Mouse (Mus musculus) heart, postnatal 0 days (tissue): ENCODE data around the gene Pde4dip. TPM values are rescaled to one million over a fixed set of nuclear protein-coding genes. Genes with fewer than 3 reads are reported as not detected.

Experiments used
- ATAC-seq: fragments of 200-750 bp; cut with Nextera tagmentation; 2 replicates; pipeline ENCODE4 v1.8.0; 2017; ENCODE audit warnings: low read depth, moderate number of reproducible peaks, moderate library complexity; ENCODE audit not compliant: insufficient read depth
- DNase-seq: peaks from one replicate; pipeline ENCODE4 v3.0.0-alpha.2; 2016; ENCODE audit warnings: low spot score
- H3K27ac ChIP-seq: fragments of 300-500 bp; sonication (generic); 2 replicates; pipeline ENCODE4 v1.5.1; 2014; ENCODE audit warnings: low read depth, mild to moderate bottlenecking
- H3K27me3 ChIP-seq: fragments of 300-500 bp; sonication (generic); 2 replicates; pipeline ENCODE4 v1.6.1; 2014; ENCODE audit warnings: low read length, mixed read lengths; ENCODE audit not compliant: control insufficient read depth, insufficient read depth
- H3K36me3 ChIP-seq: fragments of 300-500 bp; sonication (generic); replicated peaks from 2 replicates; pipeline ENCODE4 v1.6.1; 2014; ENCODE audit warnings: low read length, mixed read lengths; ENCODE audit not compliant: control insufficient read depth, insufficient read depth
- H3K4me1 ChIP-seq: fragments of 300-500 bp; sonication (generic); 2 replicates; pipeline ENCODE4 v1.6.1; 2014; ENCODE audit warnings: antibody characterized with exemption; ENCODE audit not compliant: control insufficient read depth, insufficient read depth
- H3K4me2 ChIP-seq: fragments of 300-500 bp; sonication (generic); 2 replicates; pipeline ENCODE4 v1.6.1; 2014; ENCODE audit warnings: low read depth, mild to moderate bottlenecking, low read length, moderate library complexity
- H3K4me3 ChIP-seq: fragments of 300-500 bp; sonication (generic); 2 replicates; pipeline ENCODE4 v1.5.1; 2014; ENCODE audit warnings: low read depth, low read length
- H3K9ac ChIP-seq: fragments of 300-500 bp; sonication (generic); replicated peaks from 2 replicates; pipeline ENCODE4 v1.6.1; 2014; ENCODE audit warnings: low read depth, low read length, mixed read lengths
- H3K9me3 ChIP-seq: fragments of 300-500 bp; sonication (generic); replicated peaks from 2 replicates; pipeline ENCODE4 v1.6.1; 2016; ENCODE audit warnings: low read length; ENCODE audit not compliant: control insufficient read depth
- CTCF ChIP-seq: IDR thresholded peaks from 2 replicates; pipeline ENCODE4 v1.5.1; 2016; ENCODE audit warnings: antibody characterized with exemption, control low read depth, low read depth
- EP300 ChIP-seq: IDR thresholded peaks from 2 replicates; pipeline ENCODE4 v1.6.1; 2016; ENCODE audit warnings: antibody characterized with exemption, low read depth
- WGBS: fragments of 180-500 bp; shearing (Covaris S2); extraction: QIAGEN DNeasy Blood & Tissue Kit; methylation state at CpG from one replicate; pipeline ENCODE4 v1.1.7; 2014; 5-methylcytosine and 5-hydroxymethylcytosine counted together
- polyA plus RNA-seq: library from polyadenylated mRNA; unstranded; fragments of >200 nt; fragmentation: Nextera tagmentation; extraction: Ambion mirVana; gene quantifications from 2 replicates; pipeline ENCODE4 v1.2.1, GENCODE M21; 2015
- total RNA-seq: library from RNA; depleted of rRNA; stranded (reverse); fragments of >200 nt; gene quantifications from 2 replicates; pipeline ENCODE4 v1.2.3, GENCODE M21; 2014; ENCODE audit warnings: low replicate concordance

The Pde4dip gene
- total and polyA plus RNA-seq, 2 experiments from 2014 or later = 126 to 498 TPM

DNA sequence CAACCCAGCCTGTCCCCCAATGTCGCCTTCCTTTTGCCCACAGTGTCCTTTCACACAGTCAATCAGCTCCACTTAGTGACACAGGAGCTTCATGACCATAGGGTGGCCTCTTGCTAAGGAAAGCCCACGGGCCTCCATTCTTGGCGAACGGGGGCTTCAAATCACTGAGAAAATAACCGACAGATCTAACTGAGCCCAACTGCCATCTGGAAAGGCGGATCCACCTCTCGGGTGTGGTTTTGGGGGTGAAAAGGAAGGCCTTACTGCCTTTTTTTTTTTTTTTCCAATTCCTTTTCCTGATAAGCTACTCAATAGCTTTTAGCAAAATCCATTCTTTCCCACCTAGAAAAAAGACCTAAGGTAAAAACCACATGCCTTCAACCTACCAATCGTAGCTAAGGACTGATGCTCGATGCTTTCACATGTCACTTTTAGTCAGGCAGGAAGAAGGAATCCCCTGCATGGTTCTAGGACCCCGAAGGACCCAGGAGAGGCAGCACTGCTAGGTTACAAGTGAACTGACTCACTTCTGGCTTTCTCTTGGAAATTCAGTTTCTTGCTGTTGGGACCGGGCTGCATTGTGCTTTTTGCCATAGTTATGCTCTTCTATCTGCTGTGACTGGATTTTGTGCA lies 185.9 kb downstream of the Pde4dip start:
- H3K36me3 ChIP-seq = peaks cover 88% of the 10 kb centered on the region
- 90% methylated on average over 11 of the region's 11 CpGs for WGBS
- no peak for ATAC-seq

DNA sequence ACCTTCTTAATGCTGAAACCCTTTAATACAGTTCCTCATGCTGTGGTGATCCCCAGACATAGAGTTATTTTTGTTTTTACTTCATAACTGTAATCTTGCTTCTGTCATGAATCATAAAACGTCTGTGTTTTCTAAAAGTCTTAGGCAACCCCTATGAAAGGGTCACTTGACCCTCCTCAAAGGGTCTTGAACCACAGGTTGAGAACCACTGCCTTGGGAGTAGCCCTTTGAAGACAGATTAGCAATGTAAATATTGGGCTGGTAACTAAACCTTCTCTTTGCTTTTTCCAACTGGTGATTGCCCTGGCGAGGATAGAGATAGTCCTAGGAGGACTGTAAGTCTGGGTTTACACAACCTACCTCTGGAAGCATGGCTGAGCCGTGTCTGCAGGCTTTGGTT lies 187.3 kb downstream of the Pde4dip start:
- Histone ChIP-seq H3K27me3 (no peaks in the 10 kb centered on the region), H3K36me3 (peaks cover 87% of the 10 kb centered on the region), H3K9ac (no peak overlapping the region), H3K4me1 (no peaks in the 10 kb centered on the region), H3K27ac (no peak overlapping the region), H3K9me3 (no peaks in the 10 kb centered on the region), H3K4me2 (no peak overlapping the region), H3K4me3 (no peak overlapping the region)
- DNase-seq (no peak), ATAC-seq (no peak)
- no peak for TF ChIP-seq EP300
- TF ChIP-seq CTCF = no peak
- WGBS = 53% methylated on average over 3 of the region's 3 CpGs

More for the DNA sequence above, 185.9 kb downstream of the Pde4dip start:
- Histone ChIP-seq H3K27ac (no peak overlapping the region), H3K27me3 (no peaks in the 10 kb centered on the region), H3K4me1 (no peaks in the 10 kb centered on the region), H3K4me2 (no peak overlapping the region), H3K4me3 (no peak overlapping the region), H3K9ac (no peak overlapping the region), H3K9me3 (no peaks in the 10 kb centered on the region)
- no peak for TF ChIP-seq CTCF
- TF ChIP-seq EP300 = no peak
- DNase-seq = no peak

DNA sequence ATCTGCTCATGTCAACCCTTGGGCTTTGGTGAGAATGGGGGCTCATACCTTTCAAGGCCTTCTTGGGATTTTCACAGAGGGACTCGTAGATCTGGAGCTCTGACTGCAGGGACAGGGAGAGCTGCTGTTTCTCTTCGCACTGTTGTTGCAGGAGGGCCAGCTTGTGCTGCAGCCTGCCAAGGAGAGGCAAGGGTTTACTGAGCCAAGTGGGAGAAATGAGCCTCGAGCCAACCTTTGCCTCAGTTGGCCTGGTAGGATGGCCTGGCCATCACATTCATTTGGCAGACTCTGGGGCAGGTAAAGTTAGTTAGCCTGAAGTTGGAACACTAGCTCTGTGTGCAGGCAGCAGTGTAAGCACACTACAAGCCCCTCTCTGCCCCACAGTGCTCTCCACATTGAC lies 189.4 kb downstream of the Pde4dip start:
- Histone ChIP-seq H3K27ac (no peak overlapping the region), H3K36me3 (peaks cover 89% of the 10 kb centered on the region), H3K9me3 (no peaks in the 10 kb centered on the region), H3K4me1 (no peaks in the 10 kb centered on the region), H3K4me3 (no peak overlapping the region), H3K9ac (no peak overlapping the region), H3K27me3 (no peaks in the 10 kb centered on the region), H3K4me2 (no peak overlapping the region)
- ATAC-seq (no peak), DNase-seq (no peak)
- TF ChIP-seq EP300 (no peak), CTCF (no peak)
- 77% methylated on average over 3 of the region's 3 CpGs for WGBS

DNA sequence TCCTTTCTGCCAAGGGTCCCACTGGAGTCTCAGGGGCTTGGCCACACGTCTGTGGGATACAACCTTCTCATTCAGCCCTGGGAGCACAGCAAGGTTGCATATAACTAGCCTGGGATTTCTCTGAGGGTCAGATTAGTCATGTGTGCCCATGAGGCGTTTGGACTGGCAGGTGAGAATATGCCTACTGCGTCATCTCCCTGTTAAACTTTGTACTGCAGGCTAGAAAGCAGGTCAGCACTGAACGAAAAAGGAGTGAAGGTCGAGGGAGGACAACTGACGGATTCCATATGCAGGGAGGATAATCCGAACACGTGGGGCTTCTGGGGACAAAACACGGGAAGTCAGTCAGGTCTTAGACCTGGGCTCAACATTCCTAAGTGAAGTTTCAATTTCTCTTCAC lies 191.2 kb downstream of the Pde4dip start:
- no peaks in the 10 kb centered on the region for H3K4me1 ChIP-seq
- H3K9ac ChIP-seq = no peak overlapping the region
- peaks cover 95% of the 10 kb centered on the region for H3K36me3 ChIP-seq
- no peak for ATAC-seq
- no peak for TF ChIP-seq EP300
- no peak overlapping the region for H3K4me2 ChIP-seq
- no peaks in the 10 kb centered on the region for H3K27me3 ChIP-seq
- no peak for DNase-seq
- WGBS = 53% methylated on average over 9 of the region's 9 CpGs
- no peaks in the 10 kb centered on the region for H3K9me3 ChIP-seq
- no peak overlapping the region for H3K4me3 ChIP-seq
- H3K27ac ChIP-seq = no peak overlapping the region

DNA sequence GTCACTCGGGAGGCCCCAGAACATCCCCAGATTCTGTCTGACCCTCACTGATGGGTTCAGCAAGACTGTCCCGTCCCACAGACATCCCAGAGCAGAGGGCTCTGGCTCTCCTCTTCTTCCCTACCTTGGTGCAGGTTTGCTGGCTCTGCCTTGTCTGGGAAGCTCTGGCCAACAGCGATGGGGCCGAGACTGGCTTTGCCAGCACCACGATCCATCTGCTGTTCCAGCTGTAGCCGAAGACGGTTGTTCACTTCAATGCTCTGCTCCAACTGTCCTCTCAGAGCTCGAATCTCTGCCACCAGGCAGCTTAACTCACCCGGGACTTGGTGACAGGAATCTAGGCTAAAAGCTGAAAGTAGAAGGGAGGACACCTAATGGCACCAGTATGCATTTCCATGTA lies 191.6 kb downstream of the Pde4dip start:
- no peak overlapping the region for H3K4me2 ChIP-seq
- no peak overlapping the region for H3K4me3 ChIP-seq
- TF ChIP-seq CTCF = no peak
- no peak for TF ChIP-seq EP300
- no peak for DNase-seq
- no peaks in the 10 kb centered on the region for H3K9me3 ChIP-seq
- 77% methylated on average over 9 of the region's 9 CpGs for WGBS
- no peaks in the 10 kb centered on the region for H3K27me3 ChIP-seq
- ATAC-seq = no peak
- H3K4me1 ChIP-seq = no peaks in the 10 kb centered on the region
- H3K36me3 ChIP-seq = peaks cover 95% of the 10 kb centered on the region
- H3K9ac ChIP-seq = no peak overlapping the region
- no peak overlapping the region for H3K27ac ChIP-seq

DNA sequence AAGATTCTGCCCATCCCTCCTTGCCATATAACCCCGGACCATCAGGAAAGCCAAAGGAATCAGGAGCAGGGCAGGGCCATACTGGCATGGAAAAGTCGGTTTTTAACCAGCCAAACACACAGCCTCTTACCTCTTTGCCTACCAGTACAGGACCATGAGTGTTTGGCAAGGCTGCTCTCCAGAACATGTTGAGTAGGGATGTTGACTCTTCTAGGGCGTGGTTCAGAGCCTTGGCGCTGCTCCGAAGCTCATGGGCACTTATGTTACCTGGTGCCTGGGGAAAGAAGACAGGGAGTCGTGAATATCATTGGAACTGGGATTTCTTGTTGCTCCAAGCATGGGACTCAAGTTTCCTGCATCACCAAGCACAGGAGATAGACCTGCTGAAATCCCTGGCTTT lies 194.7 kb downstream of the Pde4dip start:
- Histone ChIP-seq H3K4me3 (no peak overlapping the region), H3K4me1 (no peaks in the 10 kb centered on the region), H3K9me3 (no peaks in the 10 kb centered on the region), H3K27ac (no peak overlapping the region), H3K4me2 (no peak overlapping the region), H3K9ac (no peak overlapping the region), H3K36me3 (peaks cover 88% of the 10 kb centered on the region), H3K27me3 (no peaks in the 10 kb centered on the region)
- WGBS = 87% methylated on average over 6 of the region's 6 CpGs
- no peak for ATAC-seq
- TF ChIP-seq CTCF = no peak
- TF ChIP-seq EP300 = no peak
- DNase-seq = no peak
